Mouse (Mus musculus) liver, adult 2 months (tissue): ENCODE data around the gene Olfr694. TPM values are rescaled to one million over a fixed set of nuclear protein-coding genes. Genes with fewer than 3 reads are reported as not detected.

Source experiments
- DNase-seq: peaks from one replicate; pipeline ENCODE4 v3.0.0-alpha.2; 2011; ENCODE audit warnings: low read depth, low spot score; ENCODE audit errors: extremely low read depth
- H3K27ac ChIP-seq: fragments of 200-500 bp; replicated peaks from 2 replicates; pipeline ENCODE4 v1.5.1; 2012; ENCODE audit warnings: low read depth, mild to moderate bottlenecking, control low read depth, inconsistent platforms, low read length; ENCODE audit not compliant: insufficient read depth
- H3K27me3 ChIP-seq: fragments of 200-500 bp; 2 replicates; pipeline ENCODE4 v1.6.1; 2012; ENCODE audit warnings: mild to moderate bottlenecking, moderate library complexity, low read length, inconsistent platforms; ENCODE audit not compliant: control insufficient read depth, insufficient read depth
- H3K36me3 ChIP-seq: fragments of 200-500 bp; 2 replicates; pipeline ENCODE4 v1.6.1; 2012; ENCODE audit warnings: low read length, inconsistent platforms; ENCODE audit not compliant: control insufficient read depth, insufficient read depth
- H3K4me1 ChIP-seq: fragments of 200-500 bp; 2 replicates; pipeline ENCODE4 v1.6.1; 2011; ENCODE audit warnings: low read length; ENCODE audit not compliant: control insufficient read depth, insufficient read depth
- H3K4me3 ChIP-seq: fragments of 200-500 bp; 2 replicates; pipeline ENCODE4 v1.5.1; 2011; ENCODE audit warnings: low read depth, mild to moderate bottlenecking, control low read depth, low read length, moderate library complexity; ENCODE audit not compliant: insufficient read depth
- H3K79me2 ChIP-seq: fragments of 200-500 bp; 2 replicates; pipeline ENCODE4 v1.6.1; 2012; ENCODE audit warnings: inconsistent platforms, mild to moderate bottlenecking, low read length, moderate library complexity; ENCODE audit not compliant: control insufficient read depth, insufficient read depth
- H3K9ac ChIP-seq: fragments of 200-500 bp; 2 replicates; pipeline ENCODE4 v1.6.1; 2012; ENCODE audit warnings: low read depth, mild to moderate bottlenecking, control low read depth, inconsistent platforms, low read length
- CTCF ChIP-seq: fragments of 200-500 bp; IDR thresholded peaks from 2 replicates; pipeline ENCODE4 v1.5.1; 2011; ENCODE audit warnings: low read depth, low read length, control low read depth
- POLR2A ChIP-seq: fragments of 200-500 bp; IDR thresholded peaks from 2 replicates; pipeline ENCODE4 v1.6.1; 2011; ENCODE audit warnings: low read length, control low read depth; ENCODE audit not compliant: insufficient read depth; ENCODE audit errors: extremely low read depth
- WGBS: fragments of 180-500 bp; shearing (Covaris S2); methylation state at CpG from one replicate; pipeline ENCODE4 v1.1.7; 2018; 5-methylcytosine and 5-hydroxymethylcytosine counted together
- polyA plus RNA-seq: library from polyadenylated mRNA; depleted of rRNA; stranded (reverse); fragments of >200 nt; gene quantifications from 2 replicates; pipeline ENCODE4 v1.2.3, GENCODE M21; 2012
- total RNA-seq: library from RNA; depleted of rRNA; stranded (reverse); fragments of >200 nt; gene quantifications from 2 replicates; pipeline ENCODE4 v1.2.3, GENCODE M21; 2014

Olfr694 gene
- total and polyA plus RNA-seq, 2 experiments: not detected

- Histone ChIP-seq H3K27ac (no peak overlapping the region), H3K27me3 (no peaks in the 10 kb centered on the region), H3K9ac (no peak overlapping the region), H3K4me1 (no peaks in the 10 kb centered on the region), H3K36me3 (no peaks in the 10 kb centered on the region), H3K4me3 (no peak overlapping the region), H3K79me2 (no peaks in the 10 kb centered on the region)
- no peak for DNase-seq
- 84% methylated on average over 1 of the region's 1 CpGs for WGBS
- no peak for TF ChIP-seq POLR2A
- TF ChIP-seq CTCF: no peak
These were observed 5.3 kb upstream of the Olfr694 start for GRCm38 (mm10) chr7:106696891-106697290.

DNA sequence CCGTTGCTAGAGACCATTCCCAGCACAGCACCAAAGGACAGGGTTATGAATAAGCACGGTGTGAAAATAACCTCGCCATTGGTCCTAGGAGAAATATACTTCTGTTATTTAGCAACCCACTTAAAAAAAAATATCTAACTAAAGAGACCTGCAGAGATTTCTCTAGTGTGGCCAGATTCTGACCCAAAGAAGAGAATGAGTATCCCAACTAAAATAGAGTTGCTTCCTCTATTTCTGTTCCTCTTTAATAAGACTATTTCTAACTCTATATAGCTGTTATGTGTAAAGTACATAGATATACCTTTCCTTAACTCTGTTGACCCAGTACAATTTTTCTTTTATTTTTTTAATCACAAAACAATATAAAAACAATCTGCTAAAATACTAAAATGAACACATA, 1.4 kb upstream of the Olfr694 start:
- H3K9ac ChIP-seq: no peak overlapping the region
- WGBS: 87% methylated on average over 3 of the region's 3 CpGs
- TF ChIP-seq CTCF (no peak), POLR2A (no peak)
- no peak overlapping the region for H3K27ac ChIP-seq
- H3K4me3 ChIP-seq: no peak overlapping the region
- no peaks in the 10 kb centered on the region for H3K27me3 ChIP-seq
- no peaks in the 10 kb centered on the region for H3K79me2 ChIP-seq
- H3K4me1 ChIP-seq: no peaks in the 10 kb centered on the region
- no peak for DNase-seq
- no peaks in the 10 kb centered on the region for H3K36me3 ChIP-seq

DNA sequence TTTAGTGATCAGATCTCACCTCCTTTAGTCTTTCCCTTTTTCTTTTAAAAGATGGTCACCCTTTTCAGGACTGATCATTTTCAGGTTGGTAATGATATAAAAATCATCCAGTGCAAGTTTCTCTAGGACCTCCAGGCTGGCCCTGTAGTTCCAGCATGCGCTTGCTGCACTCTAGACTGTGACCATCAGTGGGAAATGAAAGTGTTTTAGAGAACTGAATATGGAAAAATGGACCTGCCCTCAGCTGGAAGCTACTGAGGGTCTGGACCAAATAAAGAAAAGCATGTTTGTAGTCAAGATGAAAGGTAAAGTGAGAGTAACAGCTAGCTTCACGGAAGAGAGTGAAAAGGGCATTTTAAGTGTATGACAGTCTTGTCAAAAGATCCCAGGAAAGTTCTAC, 6.2 kb downstream of the Olfr694 start:
- no peak overlapping the region for H3K4me3 ChIP-seq
- WGBS: 84% methylated on average over 2 of the region's 2 CpGs
- H3K4me1 ChIP-seq: no peaks in the 10 kb centered on the region
- no peak for TF ChIP-seq CTCF
- TF ChIP-seq POLR2A: no peak
- DNase-seq: no peak
- no peak overlapping the region for H3K9ac ChIP-seq
- H3K27ac ChIP-seq: no peak overlapping the region
- H3K27me3 ChIP-seq: no peaks in the 10 kb centered on the region
- H3K36me3 ChIP-seq: no peaks in the 10 kb centered on the region
- H3K79me2 ChIP-seq: no peaks in the 10 kb centered on the region

GRCm38 (mm10) chr7:106680484-106680883, 11.1 kb downstream of the Olfr694 start, which contains the start of gene Olfr693:
Gene Olfr693, minus strand, starts transcription at chr7:106680584.
- DNase-seq: no peak
- TF ChIP-seq CTCF (no peak), POLR2A (no peak)
- Histone ChIP-seq H3K27ac (no peak within 1 kb of the TSS), H3K79me2 (no peaks in the 10 kb centered on the region), H3K9ac (no peak within 1 kb of the TSS), H3K4me3 (no peak within 1 kb of the TSS), H3K36me3 (no peaks in the 10 kb centered on the region), H3K27me3 (no peaks in the 10 kb centered on the region), H3K4me1 (no peaks in the 10 kb centered on the region)

DNA sequence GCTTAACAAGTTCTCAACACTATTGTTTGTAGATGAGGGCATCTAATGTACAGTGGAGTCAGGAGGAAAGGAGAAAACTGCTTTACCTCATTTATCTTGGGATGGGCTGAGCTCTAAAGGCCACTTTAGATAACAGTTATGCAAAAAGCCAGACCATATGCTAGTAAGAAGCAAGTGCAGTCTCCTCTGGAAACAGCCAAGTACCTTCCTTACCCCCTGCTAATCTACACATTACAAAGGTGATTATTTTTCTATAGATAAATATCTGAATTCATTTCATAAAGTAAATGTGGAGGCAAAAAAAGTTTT, 39.3 kb downstream of the Olfr694 start:
- Histone ChIP-seq H3K9ac (no peak overlapping the region), H3K79me2 (no peaks in the 10 kb centered on the region), H3K4me1 (no peaks in the 10 kb centered on the region), H3K27me3 (no peaks in the 10 kb centered on the region), H3K27ac (no peak overlapping the region), H3K4me3 (no peak overlapping the region), H3K36me3 (no peaks in the 10 kb centered on the region)
- no peak for TF ChIP-seq CTCF
- TF ChIP-seq POLR2A: no peak
- DNase-seq: no peak

DNA sequence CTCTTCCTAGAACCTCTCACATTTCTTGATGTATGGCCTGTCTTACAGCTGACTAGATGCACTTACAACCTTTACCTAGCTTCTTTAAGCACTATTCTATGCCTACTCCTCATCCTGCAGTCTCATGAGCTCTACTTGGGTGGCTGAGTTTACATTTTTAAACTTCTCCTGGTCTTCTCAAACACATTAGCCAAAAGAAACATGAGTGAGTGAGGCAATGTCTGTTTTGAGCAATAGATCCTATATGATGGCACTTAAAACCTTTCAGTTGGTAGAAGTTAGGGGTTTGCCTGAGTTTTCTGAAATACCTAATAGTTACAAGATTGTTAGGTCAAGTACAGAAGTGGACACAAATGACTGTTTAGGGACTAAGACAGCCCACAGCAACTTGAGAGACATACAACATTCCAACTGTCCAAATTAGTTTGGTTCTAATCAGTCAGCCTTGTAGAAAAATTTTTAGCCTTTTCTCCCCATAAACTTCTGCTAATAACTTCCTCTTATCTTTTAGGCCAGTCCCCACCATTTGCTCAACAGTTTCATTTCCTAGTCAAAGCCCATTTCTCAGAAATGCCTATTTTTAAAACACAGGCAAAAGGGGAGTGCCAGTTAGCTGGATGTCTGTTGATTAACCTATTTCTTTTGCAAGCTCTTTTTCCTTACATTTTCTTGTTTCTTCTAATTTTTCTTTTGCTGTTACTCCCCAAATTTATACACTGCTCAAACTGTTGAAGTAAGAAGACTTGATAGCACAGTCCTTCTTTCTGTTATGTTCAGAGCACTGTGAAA, 39.9 kb downstream of the Olfr694 start:
- no peaks in the 10 kb centered on the region for H3K27me3 ChIP-seq
- DNase-seq: peak; percentile 34
- no peak overlapping the region for H3K4me3 ChIP-seq

More for the DNA sequence above, 39.9 kb downstream of the Olfr694 start:
- H3K36me3 ChIP-seq: no peaks in the 10 kb centered on the region
- TF ChIP-seq POLR2A (no peak), CTCF (no peak)
- H3K27ac ChIP-seq: peak overlapping the region; percentile 63
- H3K4me1 ChIP-seq: no peaks in the 10 kb centered on the region
- no peak overlapping the region for H3K9ac ChIP-seq
- no peaks in the 10 kb centered on the region for H3K79me2 ChIP-seq
